Mouse (Mus musculus): ENCODE results near the gene Slc4a2. TPM values are rescaled to one million over a fixed set of nuclear protein-coding genes. Genes with fewer than 3 reads are reported as not detected.

Slc4a2 gene
- polyA plus RNA-seq, 1 experiment from 2014 or later, result 8.3 TPM

GRCm38 (mm10) chr5:24443927-24444326 lies 20.3 kb downstream of the Slc4a2 start:
- Histone ChIP-seq H3K27me3 (ENCODE audit: insufficient read depth, low read length) (no peaks in the 10 kb centered on the region), H3K4me1 (ENCODE audit: insufficient read depth) (peaks cover 23% of the 10 kb centered on the region), H3K9ac (replicated peaks) (peak overlapping the region; percentile 97), H3K9me3 (ENCODE audit: low read length) (no peaks in the 10 kb centered on the region), H3K27ac (ENCODE audit: low read depth) (peak overlapping the region; percentile 95; the same call in 1 of the 2 replicates), H3K4me2 (ENCODE audit: low read depth, low read length) (peak overlapping the region; percentile 99), H3K4me3 (ENCODE audit: low read depth, low read length) (peak overlapping the region; percentile 98), H3K36me3 (replicated peaks; ENCODE audit: insufficient read depth, low read length) (peaks cover 34% of the 10 kb centered on the region)
- ATAC-seq (no peak), DNase-seq (no peak)
- TF ChIP-seq CTCF (IDR thresholded peaks at IDR 0.05; ENCODE audit: low read depth), result no peak
- TF ChIP-seq EP300 (IDR thresholded peaks at IDR 0.05; ENCODE audit: low read depth), result no peak
- 83% methylated on average over 12 of the region's 12 CpGs for WGBS (ENCODE audit: insufficient replicate concordance)

GRCm38 (mm10) chr5:24444746-24445427 lies 21.2 kb downstream of the Slc4a2 start, which contains the start of gene Fastk:
Gene Fastk, minus strand, starts transcription at chr5:24445287.
- H3K27ac ChIP-seq (ENCODE audit: low read depth), result peak within 1 kb of the TSS; percentile 95
- peak within 1 kb of the TSS; percentile 99 for H3K4me2 ChIP-seq (ENCODE audit: low read depth, low read length)
- no peaks in the 10 kb centered on the region for H3K9me3 ChIP-seq (ENCODE audit: low read length)
- TF ChIP-seq CTCF (IDR thresholded peaks at IDR 0.05; ENCODE audit: low read depth) (no peak), EP300 (IDR thresholded peaks at IDR 0.05; ENCODE audit: low read depth) (no peak)
- H3K4me3 ChIP-seq (ENCODE audit: low read depth, low read length), result peak within 1 kb of the TSS; percentile 98
- ATAC-seq, result peak; percentile 84
- WGBS (ENCODE audit: insufficient replicate concordance), result under 1% methylated on average over 60 of the region's 60 CpGs
- H3K9ac ChIP-seq (replicated peaks), result peak within 1 kb of the TSS; percentile 97
- DNase-seq, result peak; percentile 96
- peaks cover 25% of the 10 kb centered on the region for H3K36me3 ChIP-seq (replicated peaks; ENCODE audit: insufficient read depth, low read length)
- H3K27me3 ChIP-seq (ENCODE audit: insufficient read depth, low read length), result no peaks in the 10 kb centered on the region
- peaks cover 23% of the 10 kb centered on the region for H3K4me1 ChIP-seq (ENCODE audit: insufficient read depth)

GRCm38 (mm10) chr5:24445428-24446080 lies 21.9 kb downstream of the Slc4a2 start:
- peak overlapping the region; percentile 97 for H3K9ac ChIP-seq (replicated peaks)
- H3K9me3 ChIP-seq (ENCODE audit: low read length), result no peaks in the 10 kb centered on the region
- ATAC-seq (peak; percentile 1; the same call in 1 of the 2 replicates), DNase-seq (no peak)
- H3K27me3 ChIP-seq (ENCODE audit: insufficient read depth, low read length), result no peaks in the 10 kb centered on the region
- 57% methylated on average over 20 of the region's 20 CpGs for WGBS (ENCODE audit: insufficient replicate concordance)
- H3K4me2 ChIP-seq (ENCODE audit: low read depth, low read length), result peak overlapping the region; percentile 99
- H3K27ac ChIP-seq (ENCODE audit: low read depth), result peak overlapping the region; percentile 95
- TF ChIP-seq EP300 (IDR thresholded peaks at IDR 0.05; ENCODE audit: low read depth) (no peak), CTCF (IDR thresholded peaks at IDR 0.05; ENCODE audit: low read depth) (peak; percentile 22; the same call in 1 of the 2 replicates)
- peaks cover 23% of the 10 kb centered on the region for H3K4me1 ChIP-seq (ENCODE audit: insufficient read depth)
- peak overlapping the region; percentile 98 for H3K4me3 ChIP-seq (ENCODE audit: low read depth, low read length)
- H3K36me3 ChIP-seq (replicated peaks; ENCODE audit: insufficient read depth, low read length), result peaks cover 19% of the 10 kb centered on the region

GRCm38 (mm10) chr5:24446630-24447029 lies 23.0 kb downstream of the Slc4a2 start:
- ATAC-seq (no peak), DNase-seq (no peak)
- Histone ChIP-seq H3K4me1 (ENCODE audit: insufficient read depth) (peaks cover 29% of the 10 kb centered on the region), H3K4me3 (ENCODE audit: low read depth, low read length) (no peak overlapping the region), H3K27ac (ENCODE audit: low read depth) (no peak overlapping the region), H3K36me3 (replicated peaks; ENCODE audit: insufficient read depth, low read length) (peaks cover 9% of the 10 kb centered on the region), H3K27me3 (ENCODE audit: insufficient read depth, low read length) (no peaks in the 10 kb centered on the region), H3K9me3 (ENCODE audit: low read length) (no peaks in the 10 kb centered on the region), H3K9ac (replicated peaks) (no peak overlapping the region), H3K4me2 (ENCODE audit: low read depth, low read length) (0 out of 2 replicates have a peak overlapping the region, but pooled peaks have one; percentile 70)
- 91% methylated on average over 7 of the region's 7 CpGs for WGBS (ENCODE audit: insufficient replicate concordance)
- TF ChIP-seq EP300 (IDR thresholded peaks at IDR 0.05; ENCODE audit: low read depth) (no peak), CTCF (IDR thresholded peaks at IDR 0.05; ENCODE audit: low read depth) (no peak)

- H3K4me1 ChIP-seq (ENCODE audit: insufficient read depth), result peaks cover 34% of the 10 kb centered on the region
- TF ChIP-seq CTCF (IDR thresholded peaks at IDR 0.05; ENCODE audit: low read depth), result no peak
- no peaks in the 10 kb centered on the region for H3K27me3 ChIP-seq (ENCODE audit: insufficient read depth, low read length)
- H3K36me3 ChIP-seq (replicated peaks; ENCODE audit: insufficient read depth, low read length), result peaks cover 2% of the 10 kb centered on the region; the same call in 1 of the 2 replicates
- H3K4me2 ChIP-seq (ENCODE audit: low read depth, low read length), result peak within 1 kb of the TSS; percentile 70
- peak within 1 kb of the TSS; percentile 48 for H3K4me3 ChIP-seq (ENCODE audit: low read depth, low read length)
- WGBS (ENCODE audit: insufficient replicate concordance), result 3% methylated on average over 31 of the region's 34 CpGs
- DNase-seq, result peak; percentile 87
- H3K9ac ChIP-seq (replicated peaks), result peak within 1 kb of the TSS; percentile 32; the same call in 1 of the 2 replicates
- peak; percentile 69 for ATAC-seq
- H3K9me3 ChIP-seq (ENCODE audit: low read length), result no peaks in the 10 kb centered on the region
- H3K27ac ChIP-seq (ENCODE audit: low read depth), result peak within 1 kb of the TSS; percentile 11; the same call in 1 of the 2 replicates
Measured at GRCm38 (mm10) chr5:24447624-24448298, 24.1 kb downstream of the Slc4a2 start, which contains the start of gene Tmub1. Gene Tmub1, minus strand, starts transcription at chr5:24447854.

Measured in liver, postnatal 0 days (tissue).